Mouse (Mus musculus): ENCODE measurements around the gene Htatip2. TPM values are rescaled to one million over a fixed set of nuclear protein-coding genes. Genes with fewer than 3 reads are reported as not detected.

The Htatip2 gene
- polyA plus RNA-seq, 1 experiment = 2.9 TPM

GRCm38 (mm10) chr7:49821370-49821769, 62.5 kb downstream of the Htatip2 start:
- no peak overlapping the region for H3K4me3 ChIP-seq
- TF ChIP-seq MAX (IDR thresholded peaks at IDR 0.05; ENCODE audit: low read depth) (no peak), SRF (IDR thresholded peaks at IDR 0.05; ENCODE audit: control insufficient read depth, insufficient read length, low read depth) (no peak), E2F4 (IDR thresholded peaks at IDR 0.05; ENCODE audit: insufficient read depth) (no peak)
- peaks cover 23% of the 10 kb centered on the region for H3K36me3 ChIP-seq (ENCODE audit: control insufficient read depth, insufficient read depth)
- no peaks in the 10 kb centered on the region for H3K27me3 ChIP-seq (ENCODE audit: control insufficient read depth, insufficient read depth, insufficient read length)
- H3K4me2 ChIP-seq (ENCODE audit: low read depth) = no peak overlapping the region
- H3K79me2 ChIP-seq (ENCODE audit: control insufficient read depth, insufficient read depth) = no peaks in the 10 kb centered on the region
- H3ac ChIP-seq (ENCODE audit: control insufficient read depth, insufficient read length) = no peak overlapping the region

- Histone ChIP-seq H3ac (ENCODE audit: control insufficient read depth, insufficient read length) (no peak overlapping the region), H3K36me3 (ENCODE audit: control insufficient read depth, insufficient read depth) (peaks cover 23% of the 10 kb centered on the region), H3K27me3 (ENCODE audit: control insufficient read depth, insufficient read depth, insufficient read length) (no peaks in the 10 kb centered on the region), H3K4me2 (ENCODE audit: low read depth) (no peak overlapping the region), H3K4me3 (no peak overlapping the region), H3K79me2 (ENCODE audit: control insufficient read depth, insufficient read depth) (no peaks in the 10 kb centered on the region)
- peak; percentile 67; the same call in 1 of the 2 replicates for TF ChIP-seq CEBPB (IDR thresholded peaks at IDR 0.05; ENCODE audit: insufficient read depth, poor library complexity, severe bottlenecking)
- no peak for TF ChIP-seq POLR2A (IDR thresholded peaks at IDR 0.05; ENCODE audit: insufficient read length, low read depth)
These were observed 63.1 kb downstream of the Htatip2 start for GRCm38 (mm10) chr7:49822028-49822427.

Other genes with a start within 250 kb of the Htatip2 start
- gene Dbx1, start 122.3 kb upstream of the Htatip2 start, polyA plus RNA-seq (2012; fragmentation: generic; extraction: Trizol) = not detected
- 20.3 TPM for gene Prmt3, start 19.2 kb downstream of the Htatip2 start, polyA plus RNA-seq (2012; fragmentation: generic; extraction: Trizol)
- gene Slc6a5, start 151.0 kb downstream of the Htatip2 start, polyA plus RNA-seq (2012; fragmentation: generic; extraction: Trizol) = not detected
- gene Nell1, start 215.7 kb downstream of the Htatip2 start, polyA plus RNA-seq (2012; fragmentation: generic; extraction: Trizol) = not detected

Measured in myocyte (in vitro differentiated cells).